Mouse (Mus musculus): ENCODE measurements around the gene Csrnp1. TPM values are rescaled to one million over a fixed set of nuclear protein-coding genes. Genes with fewer than 3 reads are reported as not detected.
A peak's percentile ranks its signal among the peaks of the same experiment; 100 is the strongest.

The Csrnp1 gene
- total and polyA plus RNA-seq, 2 experiments from 2014 or later: 2.7 to 10.9 TPM

- Histone ChIP-seq H3K4me3 (ENCODE audit: low read depth, low read length) (peak overlapping the region; percentile 9), H3K4me1 (ENCODE audit: insufficient read depth) (peaks cover 7% of the 10 kb centered on the region; the same call in 1 of the 2 replicates), H3K9me3 (ENCODE audit: low read length) (no peaks in the 10 kb centered on the region), H3K27me3 (ENCODE audit: insufficient read depth, low read length) (0 out of 2 replicates have a peak, but pooled peaks cover 2% of the 10 kb centered on the region), H3K9ac (no peak overlapping the region), H3K36me3 (ENCODE audit: insufficient read depth) (no peaks in the 10 kb centered on the region), H3K4me2 (ENCODE audit: low read depth) (peak overlapping the region; percentile 89), H3K27ac (ENCODE audit: low read depth, low read length) (peak overlapping the region; percentile 69)
- DNase-seq (peak; percentile 49), ATAC-seq (peak; percentile 32)
- TF ChIP-seq CTCF (IDR thresholded peaks at IDR 0.05; ENCODE audit: low read depth): no peak
- WGBS: 5% methylated on average over 16 of the region's 16 CpGs
These were observed 3.0 kb downstream of the Csrnp1 start for GRCm38 (mm10) chr9:119981183-119982179.

GRCm38 (mm10) chr9:119980770-119981182 is 3.7 kb downstream of the Csrnp1 start:
- DNase-seq (no peak), ATAC-seq (no peak)
- no peak for TF ChIP-seq CTCF (IDR thresholded peaks at IDR 0.05; ENCODE audit: low read depth)
- 10% methylated on average over 4 of the region's 4 CpGs for WGBS
- peak overlapping the region; percentile 69; the same call in 1 of the 2 replicates for H3K27ac ChIP-seq (ENCODE audit: low read depth, low read length)
- no peak overlapping the region for H3K9ac ChIP-seq
- H3K4me2 ChIP-seq (ENCODE audit: low read depth): peak overlapping the region; percentile 89; the same call in 1 of the 2 replicates
- H3K4me1 ChIP-seq (ENCODE audit: insufficient read depth): peaks cover 7% of the 10 kb centered on the region; the same call in 1 of the 2 replicates
- 0 out of 2 replicates have a peak, but pooled peaks cover 2% of the 10 kb centered on the region for H3K27me3 ChIP-seq (ENCODE audit: insufficient read depth, low read length)
- H3K9me3 ChIP-seq (ENCODE audit: low read length): no peaks in the 10 kb centered on the region
- no peak overlapping the region for H3K4me3 ChIP-seq (ENCODE audit: low read depth, low read length)
- H3K36me3 ChIP-seq (ENCODE audit: insufficient read depth): no peaks in the 10 kb centered on the region

- H3K9ac ChIP-seq: no peak overlapping the region
- H3K36me3 ChIP-seq (ENCODE audit: insufficient read depth): no peaks in the 10 kb centered on the region
- H3K9me3 ChIP-seq (ENCODE audit: low read length): no peaks in the 10 kb centered on the region
- peaks cover 7% of the 10 kb centered on the region; the same call in 1 of the 2 replicates for H3K4me1 ChIP-seq (ENCODE audit: insufficient read depth)
- H3K4me2 ChIP-seq (ENCODE audit: low read depth): no peak overlapping the region
- no peak for ATAC-seq
- 0 out of 2 replicates have a peak, but pooled peaks cover 2% of the 10 kb centered on the region for H3K27me3 ChIP-seq (ENCODE audit: insufficient read depth, low read length)
- H3K4me3 ChIP-seq (ENCODE audit: low read depth, low read length): no peak overlapping the region
- DNase-seq: no peak
- H3K27ac ChIP-seq (ENCODE audit: low read depth, low read length): no peak overlapping the region
- WGBS: 56% methylated on average over 2 of the region's 2 CpGs
- TF ChIP-seq CTCF (IDR thresholded peaks at IDR 0.05; ENCODE audit: low read depth): no peak
These were observed 4.7 kb downstream of the Csrnp1 start for GRCm38 (mm10) chr9:119979749-119980148.

DNA sequence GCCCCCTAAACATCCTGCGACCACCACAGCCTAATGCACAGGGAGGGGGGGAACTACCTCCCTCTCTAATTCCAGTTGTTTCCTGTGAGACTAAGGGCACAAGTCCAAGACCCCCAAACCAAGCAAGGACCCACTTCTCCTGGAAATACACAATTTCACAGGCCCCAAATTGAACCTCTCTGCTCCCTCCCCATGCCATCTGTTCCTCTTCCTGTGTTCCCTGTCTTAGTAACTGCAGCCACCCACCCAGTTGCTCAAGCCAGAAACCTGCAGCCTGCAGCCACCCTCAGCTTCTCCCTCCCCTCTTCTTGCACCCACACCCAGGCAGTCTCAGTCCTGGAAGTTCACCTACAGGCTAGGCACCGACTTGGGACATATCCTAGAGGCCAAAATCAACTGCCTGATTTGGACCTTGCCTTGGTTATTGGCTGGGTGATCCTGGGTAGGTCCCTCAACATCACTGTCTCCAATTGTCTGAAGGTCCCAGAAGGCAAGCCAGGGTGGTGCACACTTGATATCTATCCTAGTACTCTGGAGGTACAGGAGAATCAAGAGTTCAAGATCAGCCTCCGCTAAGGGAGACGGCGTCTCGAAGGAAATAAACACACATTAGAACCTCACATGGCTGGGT is 5.5 kb downstream of the Csrnp1 start:
- Histone ChIP-seq H3K4me3 (ENCODE audit: low read depth, low read length) (no peak overlapping the region), H3K4me1 (ENCODE audit: insufficient read depth) (peaks cover 7% of the 10 kb centered on the region; the same call in 1 of the 2 replicates), H3K27me3 (ENCODE audit: insufficient read depth, low read length) (0 out of 2 replicates have a peak, but pooled peaks cover 2% of the 10 kb centered on the region), H3K9me3 (ENCODE audit: low read length) (no peaks in the 10 kb centered on the region), H3K9ac (no peak overlapping the region), H3K27ac (ENCODE audit: low read depth, low read length) (no peak overlapping the region), H3K4me2 (ENCODE audit: low read depth) (no peak overlapping the region), H3K36me3 (ENCODE audit: insufficient read depth) (no peaks in the 10 kb centered on the region)
- no peak for TF ChIP-seq CTCF (IDR thresholded peaks at IDR 0.05; ENCODE audit: low read depth)
- 83% methylated on average over 6 of the region's 6 CpGs for WGBS
- no peak for ATAC-seq
- no peak for DNase-seq

DNA sequence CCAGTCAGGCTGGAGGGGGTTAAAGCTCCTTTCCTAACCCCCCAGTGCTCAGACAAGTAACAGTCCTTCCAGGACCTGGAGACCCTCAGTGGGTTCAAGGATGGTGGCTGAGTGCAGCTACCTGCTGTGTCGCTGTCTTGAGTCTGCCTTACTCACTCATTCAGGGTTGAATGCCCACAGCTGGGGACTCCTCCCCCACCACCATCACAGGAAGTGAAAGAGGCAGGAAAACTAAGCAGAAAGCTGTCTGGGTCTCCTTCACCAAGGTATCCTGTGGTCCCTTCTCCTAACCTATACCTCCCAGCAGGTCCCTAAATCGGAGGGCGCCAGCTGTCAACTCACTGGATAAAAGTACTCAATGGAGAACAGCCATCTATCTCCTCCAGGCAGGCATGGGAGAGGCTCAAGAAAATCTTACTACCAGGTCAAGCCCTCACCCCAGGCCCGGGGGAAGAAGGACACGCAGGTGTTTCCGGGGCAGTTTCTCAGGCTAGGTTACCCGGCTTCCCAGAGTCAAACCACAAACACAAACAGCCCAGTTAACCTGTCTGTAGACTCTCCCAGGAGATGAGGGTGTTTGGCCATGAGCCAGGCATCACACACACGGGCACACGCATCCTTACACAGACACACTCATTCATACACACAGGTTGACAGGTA is 6.2 kb downstream of the Csrnp1 start:
- TF ChIP-seq CTCF (IDR thresholded peaks at IDR 0.05; ENCODE audit: low read depth): no peak
- DNase-seq (no peak), ATAC-seq (no peak)
- no peak overlapping the region for H3K4me3 ChIP-seq (ENCODE audit: low read depth, low read length)
- H3K27me3 ChIP-seq (ENCODE audit: insufficient read depth, low read length): 0 out of 2 replicates have a peak, but pooled peaks cover 2% of the 10 kb centered on the region
- no peak overlapping the region for H3K4me2 ChIP-seq (ENCODE audit: low read depth)
- 52% methylated on average over 9 of the region's 9 CpGs for WGBS
- no peaks in the 10 kb centered on the region for H3K36me3 ChIP-seq (ENCODE audit: insufficient read depth)
- no peaks in the 10 kb centered on the region for H3K9me3 ChIP-seq (ENCODE audit: low read length)
- no peak overlapping the region for H3K27ac ChIP-seq (ENCODE audit: low read depth, low read length)
- H3K9ac ChIP-seq: no peak overlapping the region
- H3K4me1 ChIP-seq (ENCODE audit: insufficient read depth): peaks cover 7% of the 10 kb centered on the region; the same call in 1 of the 2 replicates

GRCm38 (mm10) chr9:119977557-119978060 is 6.8 kb downstream of the Csrnp1 start:
- Histone ChIP-seq H3K27me3 (ENCODE audit: insufficient read depth, low read length) (no peaks in the 10 kb centered on the region), H3K27ac (ENCODE audit: low read depth, low read length) (no peak overlapping the region), H3K4me2 (ENCODE audit: low read depth) (no peak overlapping the region), H3K36me3 (ENCODE audit: insufficient read depth) (no peaks in the 10 kb centered on the region), H3K4me3 (ENCODE audit: low read depth, low read length) (no peak overlapping the region), H3K9me3 (ENCODE audit: low read length) (no peaks in the 10 kb centered on the region), H3K4me1 (ENCODE audit: insufficient read depth) (peaks cover 6% of the 10 kb centered on the region; the same call in 1 of the 2 replicates), H3K9ac (no peak overlapping the region)
- no peak for TF ChIP-seq CTCF (IDR thresholded peaks at IDR 0.05; ENCODE audit: low read depth)
- ATAC-seq (no peak), DNase-seq (peak; percentile 14)
- WGBS: 28% methylated on average over 5 of the region's 5 CpGs

All from forebrain, postnatal 0 days (tissue).